Mouse (Mus musculus) heart, embryonic 14.5 days (tissue): ENCODE measurements around the gene Efcab6. TPM values are rescaled to one million over a fixed set of nuclear protein-coding genes. Genes with fewer than 3 reads are reported as not detected.

ENCODE experiments used
- ATAC-seq: fragments of 200-750 bp; cut with Nextera tagmentation; 2 replicates; pipeline ENCODE4 v1.8.0; 2017; ENCODE audit warnings: low read depth, moderate TSS enrichment; ENCODE audit not compliant: insufficient number of reproducible peaks, insufficient read depth, low FRiP score
- H3K27ac ChIP-seq, 2 experiments: fragments of 200-500 bp in 1 of 2; fragments of 300-500 bp in 1 of 2; sonication (generic) in 1 of 2; replicated peaks in 1 of 2; 2 replicates each; pipeline ENCODE4 v1.5.1; 2012 to 2014; ENCODE audit warnings: low read depth in 2 of 2, low read length in 2 of 2, control low read depth in 1 of 2, mild to moderate bottlenecking in 1 of 2, mixed read lengths in 1 of 2; ENCODE audit not compliant: control insufficient read depth in 1 of 2, insufficient read depth in 1 of 2
- H3K27me3 ChIP-seq: fragments of 300-500 bp; sonication (generic); 2 replicates; pipeline ENCODE4 v1.6.1; 2014; ENCODE audit warnings: mild to moderate bottlenecking, low read length, control low read depth; ENCODE audit not compliant: control insufficient read depth, insufficient read depth
- H3K36me3 ChIP-seq: fragments of 300-500 bp; sonication (generic); 2 replicates; pipeline ENCODE4 v1.6.1; 2014; ENCODE audit warnings: mild to moderate bottlenecking, control low read depth, low read length, mixed read lengths; ENCODE audit not compliant: control insufficient read depth, insufficient read depth
- H3K4me1 ChIP-seq, 2 experiments: fragments of 200-500 bp in 1 of 2; fragments of 300-500 bp in 1 of 2; sonication (generic) in 1 of 2; 2 replicates each; pipeline ENCODE4 v1.6.1; 2012 to 2014; ENCODE audit warnings: low read length in 2 of 2, control low read depth in 1 of 2, mixed read lengths in 1 of 2; ENCODE audit not compliant: control insufficient read depth in 2 of 2, insufficient read depth in 2 of 2
- H3K4me2 ChIP-seq: fragments of 300-500 bp; sonication (generic); 2 replicates; pipeline ENCODE4 v1.6.1; 2014; ENCODE audit warnings: mild to moderate bottlenecking, low read length
- H3K4me3 ChIP-seq, 2 experiments: fragments of 200-500 bp in 1 of 2; fragments of 300-500 bp in 1 of 2; sonication (generic) in 1 of 2; 2 replicates each; pipeline ENCODE4 v1.5.1; 2012 to 2014; ENCODE audit warnings: low read length in 2 of 2, mild to moderate bottlenecking in 2 of 2, control low read depth in 1 of 2, low read depth in 1 of 2, moderate library complexity in 1 of 2; ENCODE audit not compliant: control insufficient read depth in 1 of 2, insufficient read depth in 1 of 2
- H3K9ac ChIP-seq: fragments of 300-500 bp; sonication (generic); 2 replicates; pipeline ENCODE4 v1.6.1; 2014; ENCODE audit warnings: mild to moderate bottlenecking, low read length
- H3K9me3 ChIP-seq: fragments of 300-500 bp; sonication (generic); 2 replicates; pipeline ENCODE4 v1.6.1; 2016; ENCODE audit warnings: low read length, control low read depth; ENCODE audit not compliant: control insufficient read depth
- WGBS: fragments of 180-500 bp; shearing (Covaris S2); extraction: QIAGEN DNeasy Blood & Tissue Kit; methylation state at CpG from one replicate; pipeline ENCODE4 v1.1.7; 2014; 5-methylcytosine and 5-hydroxymethylcytosine counted together
- polyA plus RNA-seq: library from polyadenylated mRNA; unstranded; fragments of >200 nt; fragmentation: Nextera tagmentation; extraction: Ambion mirVana; gene quantifications from 2 replicates; pipeline ENCODE4 v1.2.1, GENCODE M21; 2014

Gene Efcab6
- polyA plus RNA-seq, 1 experiment from 2014 or later, result 0.18 TPM

DNA sequence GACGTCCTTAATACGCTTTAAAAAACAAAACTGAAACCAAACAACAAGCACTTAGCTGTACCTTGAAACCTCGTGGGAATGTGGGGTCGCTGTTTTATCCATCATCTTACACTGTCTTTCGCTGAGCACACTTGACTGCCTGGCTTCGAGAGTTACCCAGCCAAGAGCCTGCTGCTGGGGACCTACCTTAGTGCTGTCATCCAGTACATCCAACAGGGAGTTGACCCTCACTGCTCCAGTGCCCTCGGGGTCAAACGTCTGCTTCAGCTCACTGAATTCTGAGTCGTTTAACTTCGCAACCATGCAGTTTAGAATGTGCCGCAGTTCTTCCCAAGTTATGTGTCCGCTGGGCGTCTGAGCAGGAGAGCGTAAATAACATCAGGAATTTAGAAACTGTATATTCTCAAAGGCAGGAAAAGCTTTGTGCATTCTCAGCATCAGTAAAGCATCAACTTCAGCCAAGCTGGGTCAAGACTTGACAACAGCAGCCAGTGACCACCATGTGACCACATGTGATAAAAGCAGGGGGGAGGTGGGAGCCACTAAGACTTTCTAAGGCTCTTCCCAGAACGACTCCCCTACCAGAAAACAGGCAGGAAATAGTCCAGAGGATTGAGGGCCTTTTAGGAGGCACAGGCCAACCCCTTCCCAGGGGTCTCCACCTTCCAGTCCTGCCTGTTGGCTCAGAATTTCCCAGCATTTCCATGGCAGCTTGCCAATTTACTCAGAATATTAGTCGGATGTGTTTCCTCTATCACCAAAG is 115.3 kb downstream of the Efcab6 start:
- Histone ChIP-seq H3K9ac (no peak overlapping the region), H3K4me1 (peaks cover 3 to 5% of the 10 kb centered on the region in 2 experiments; a peak in 2 of 4 replicates), H3K27ac (no peak overlapping the region), H3K9me3 (no peaks in the 10 kb centered on the region), H3K27me3 (no peaks in the 10 kb centered on the region), H3K36me3 (no peaks in the 10 kb centered on the region), H3K4me3 (no peak overlapping the region), H3K4me2 (no peak overlapping the region)
- no peak for ATAC-seq
- WGBS, result 58% methylated on average over 16 of the region's 16 CpGs

GRCm38 (mm10) chr15:83939703-83940102 is 125.5 kb downstream of the Efcab6 start:
- no peak overlapping the region for H3K4me2 ChIP-seq
- no peak overlapping the region for H3K9ac ChIP-seq
- peaks cover 3 to 4% of the 10 kb centered on the region in 2 experiments; a peak in 1 of 4 replicates for H3K4me1 ChIP-seq
- no peaks in the 10 kb centered on the region for H3K9me3 ChIP-seq
- 0 out of 2 replicates have a peak, but pooled peaks cover 3% of the 10 kb centered on the region for H3K27me3 ChIP-seq
- no peak overlapping the region for H3K4me3 ChIP-seq
- ATAC-seq, result no peak
- H3K36me3 ChIP-seq, result no peaks in the 10 kb centered on the region
- H3K27ac ChIP-seq, result no peak overlapping the region
- WGBS, result 36% methylated on average over 5 of the region's 5 CpGs

GRCm38 (mm10) chr15:83938466-83938865 is 126.7 kb downstream of the Efcab6 start:
- Histone ChIP-seq H3K27me3 (0 out of 2 replicates have a peak, but pooled peaks cover 3% of the 10 kb centered on the region), H3K9ac (no peak overlapping the region), H3K4me2 (no peak overlapping the region), H3K4me3 (no peak overlapping the region), H3K9me3 (no peaks in the 10 kb centered on the region), H3K4me1 (no peaks in the 10 kb centered on the region), H3K36me3 (no peaks in the 10 kb centered on the region), H3K27ac (no peak overlapping the region)
- no peak for ATAC-seq
- 70% methylated on average over 2 of the region's 2 CpGs for WGBS

GRCm38 (mm10) chr15:83936506-83936905 is 128.7 kb downstream of the Efcab6 start:
- Histone ChIP-seq H3K27ac (no peak overlapping the region), H3K36me3 (no peaks in the 10 kb centered on the region), H3K4me1 (no peaks in the 10 kb centered on the region), H3K27me3 (no peaks in the 10 kb centered on the region), H3K9ac (no peak overlapping the region), H3K4me2 (no peak overlapping the region), H3K4me3 (no peak overlapping the region), H3K9me3 (no peaks in the 10 kb centered on the region)
- WGBS, result 84% methylated on average over 4 of the region's 4 CpGs
- no peak for ATAC-seq

GRCm38 (mm10) chr15:83934816-83935215 is 130.4 kb downstream of the Efcab6 start:
- Histone ChIP-seq H3K4me1 (no peaks in the 10 kb centered on the region), H3K27ac (no peak overlapping the region), H3K9me3 (no peaks in the 10 kb centered on the region), H3K9ac (no peak overlapping the region), H3K4me3 (no peak overlapping the region), H3K4me2 (no peak overlapping the region), H3K27me3 (no peaks in the 10 kb centered on the region), H3K36me3 (no peaks in the 10 kb centered on the region)
- 62% methylated on average over 2 of the region's 2 CpGs for WGBS
- no peak for ATAC-seq

DNA sequence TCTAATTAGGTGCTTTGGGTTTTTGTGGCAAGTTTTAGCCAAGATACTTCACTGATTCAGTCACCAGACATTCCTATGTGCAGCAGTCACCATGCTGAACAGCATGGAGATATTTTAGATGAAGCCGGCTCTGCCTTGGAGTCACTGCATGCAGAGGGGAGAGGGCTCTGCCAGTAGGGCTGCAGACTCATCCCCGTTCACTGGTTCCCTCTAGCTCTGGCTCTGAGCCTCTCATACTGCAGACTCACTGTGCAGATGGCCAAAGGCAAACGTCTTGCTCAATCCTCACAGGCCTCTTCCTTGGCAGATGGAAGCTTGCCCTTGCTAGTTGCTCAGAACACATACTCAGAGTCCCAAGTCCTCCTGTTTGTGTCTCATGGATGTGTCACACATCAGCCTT is 139.8 kb downstream of the Efcab6 start:
- no peak for ATAC-seq
- Histone ChIP-seq H3K9me3 (no peaks in the 10 kb centered on the region), H3K4me1 (no peaks in the 10 kb centered on the region), H3K4me3 (no peak overlapping the region), H3K9ac (no peak overlapping the region), H3K36me3 (no peaks in the 10 kb centered on the region), H3K27ac (no peak overlapping the region), H3K4me2 (no peak overlapping the region), H3K27me3 (no peaks in the 10 kb centered on the region; the same call in 1 of the 2 replicates)
- WGBS, result 56% methylated on average over 3 of the region's 3 CpGs

- WGBS, result 18% methylated on average over 4 of the region's 4 CpGs
- H3K27ac ChIP-seq, result no peak overlapping the region
- no peaks in the 10 kb centered on the region for H3K4me1 ChIP-seq
- H3K4me2 ChIP-seq, result no peak overlapping the region
- no peaks in the 10 kb centered on the region for H3K36me3 ChIP-seq
- H3K27me3 ChIP-seq, result no peaks in the 10 kb centered on the region; the same call in 1 of the 2 replicates
- no peak overlapping the region for H3K9ac ChIP-seq
- H3K4me3 ChIP-seq, result no peak overlapping the region
- H3K9me3 ChIP-seq, result no peaks in the 10 kb centered on the region
- no peak for ATAC-seq
These were observed 140.5 kb downstream of the Efcab6 start for GRCm38 (mm10) chr15:83924656-83925055.

DNA sequence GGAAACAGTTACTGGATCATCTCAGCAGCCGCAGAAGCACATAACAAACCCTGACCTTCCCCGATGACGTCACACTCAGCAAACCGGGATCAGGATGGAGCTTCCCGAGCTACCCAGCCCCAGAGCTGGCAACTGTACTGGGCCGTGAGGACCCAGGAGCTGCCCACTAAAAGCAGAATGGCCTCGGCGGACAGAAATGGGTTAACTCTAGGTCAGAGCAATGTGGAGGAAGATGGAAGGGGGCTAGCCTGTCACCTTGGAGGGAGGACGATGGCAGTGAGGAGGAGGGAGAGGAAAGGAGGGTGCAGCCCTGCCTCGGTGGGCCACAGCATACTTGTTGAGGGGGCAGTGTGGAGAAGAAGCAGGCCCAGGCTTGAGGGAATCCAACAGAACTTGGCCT is 149.8 kb downstream of the Efcab6 start:
- H3K4me1 ChIP-seq, result no peaks in the 10 kb centered on the region
- 77% methylated on average over 10 of the region's 10 CpGs for WGBS
- no peak overlapping the region for H3K27ac ChIP-seq
- 0 out of 2 replicates have a peak, but pooled peaks cover 4% of the 10 kb centered on the region for H3K9me3 ChIP-seq
- no peak overlapping the region for H3K4me2 ChIP-seq
- no peak; the same call in 1 of the 2 replicates for ATAC-seq
- H3K27me3 ChIP-seq, result no peaks in the 10 kb centered on the region
- H3K9ac ChIP-seq, result no peak overlapping the region
- H3K4me3 ChIP-seq, result no peak overlapping the region
- no peaks in the 10 kb centered on the region for H3K36me3 ChIP-seq
